Mouse (Mus musculus) erythroblast, embryonic 14.5 days (primary cell): ENCODE data around the gene Spns2. TPM values are rescaled to one million over a fixed set of nuclear protein-coding genes. Genes with fewer than 3 reads are reported as not detected.

ENCODE experiments used
- H3K27me3 ChIP-seq: 2 replicates; pipeline ENCODE4 v1.6.1; 2012; ENCODE audit warnings: inconsistent platforms; ENCODE audit not compliant: control insufficient read depth
- H3K36me3 ChIP-seq: 2 replicates; pipeline ENCODE4 v1.6.1; 2012; ENCODE audit warnings: mild to moderate bottlenecking, inconsistent platforms; ENCODE audit not compliant: control insufficient read depth
- H3K4me1 ChIP-seq: 2 replicates; pipeline ENCODE4 v1.6.1; 2012; ENCODE audit warnings: inconsistent platforms; ENCODE audit not compliant: control insufficient read depth
- H3K4me3 ChIP-seq: replicated peaks from 2 replicates; pipeline ENCODE3; 2012; ENCODE audit warnings: moderate library complexity, mild to moderate bottlenecking, inconsistent platforms
- H3K9me3 ChIP-seq: 2 replicates; pipeline ENCODE4 v1.6.1; 2012; ENCODE audit warnings: low read length, inconsistent platforms, mixed read lengths; ENCODE audit not compliant: control insufficient read depth
- GATA1 ChIP-seq: IDR thresholded peaks from 2 replicates; pipeline ENCODE4 v1.6.1; 2012; ENCODE audit warnings: low read length, inconsistent platforms, mixed read lengths
- TAL1 ChIP-seq: IDR thresholded peaks from 3 replicates; pipeline ENCODE4 v1.6.1; 2012; ENCODE audit warnings: low read length, inconsistent platforms, mixed read lengths
- polyA plus RNA-seq: library from polyadenylated mRNA; stranded (reverse); fragments of >175 nt; gene quantifications from 2 replicates; pipeline ENCODE4 v1.2.3, GENCODE M21; 2012

Gene Spns2
- polyA plus RNA-seq, 1 experiment = 0.10 TPM

- TF ChIP-seq TAL1 (no peak), GATA1 (no peak)
- Histone ChIP-seq H3K27me3 (peaks cover 40% of the 10 kb centered on the region), H3K36me3 (no peaks in the 10 kb centered on the region), H3K9me3 (no peaks in the 10 kb centered on the region), H3K4me3 (peak overlapping the region; percentile 58), H3K4me1 (peaks cover 41% of the 10 kb centered on the region)
Observed at GRCm38 (mm10) chr11:72489397-72489796, 307 bp downstream of the Spns2 start.

- H3K4me3 ChIP-seq = peak overlapping the region; percentile 58
- TF ChIP-seq TAL1 = no peak
- no peak for TF ChIP-seq GATA1
- H3K36me3 ChIP-seq = no peaks in the 10 kb centered on the region
- H3K27me3 ChIP-seq = peaks cover 40% of the 10 kb centered on the region
- no peaks in the 10 kb centered on the region for H3K9me3 ChIP-seq
- H3K4me1 ChIP-seq = peaks cover 42% of the 10 kb centered on the region
Observed at GRCm38 (mm10) chr11:72488753-72489271, 892 bp downstream of the Spns2 start.

- no peaks in the 10 kb centered on the region for H3K9me3 ChIP-seq
- H3K27me3 ChIP-seq = peaks cover 40% of the 10 kb centered on the region
- peaks cover 49% of the 10 kb centered on the region for H3K4me1 ChIP-seq
- TF ChIP-seq TAL1 = no peak
- no peak for TF ChIP-seq GATA1
- H3K36me3 ChIP-seq = no peaks in the 10 kb centered on the region
- no peak overlapping the region for H3K4me3 ChIP-seq
Observed at GRCm38 (mm10) chr11:72487739-72488138, 2.0 kb downstream of the Spns2 start.

GRCm38 (mm10) chr11:72487171-72487570 lies 2.5 kb downstream of the Spns2 start:
- H3K4me1 ChIP-seq = peaks cover 55% of the 10 kb centered on the region
- H3K36me3 ChIP-seq = no peaks in the 10 kb centered on the region
- H3K4me3 ChIP-seq = no peak overlapping the region
- H3K9me3 ChIP-seq = no peaks in the 10 kb centered on the region
- peaks cover 40% of the 10 kb centered on the region for H3K27me3 ChIP-seq
- TF ChIP-seq GATA1 (no peak), TAL1 (no peak)

- H3K36me3 ChIP-seq = no peaks in the 10 kb centered on the region
- peaks cover 67% of the 10 kb centered on the region for H3K4me1 ChIP-seq
Observed at GRCm38 (mm10) chr11:72485960-72486359, 3.7 kb downstream of the Spns2 start.

GRCm38 (mm10) chr11:72485157-72485556 lies 4.5 kb downstream of the Spns2 start:
- H3K4me1 ChIP-seq = peaks cover 71% of the 10 kb centered on the region
- H3K4me3 ChIP-seq = no peak overlapping the region
- H3K36me3 ChIP-seq = no peaks in the 10 kb centered on the region
- peaks cover 31% of the 10 kb centered on the region for H3K27me3 ChIP-seq
- TF ChIP-seq TAL1 (no peak), GATA1 (no peak)
- H3K9me3 ChIP-seq = no peaks in the 10 kb centered on the region

More at GRCm38 (mm10) chr11:72485960-72486359, 3.7 kb downstream of the Spns2 start:
- TF ChIP-seq GATA1 = no peak
- no peak for TF ChIP-seq TAL1
- Histone ChIP-seq H3K9me3 (no peaks in the 10 kb centered on the region), H3K27me3 (peaks cover 38% of the 10 kb centered on the region), H3K4me3 (no peak overlapping the region)

GRCm38 (mm10) chr11:72484549-72484948 lies 5.2 kb downstream of the Spns2 start:
- Histone ChIP-seq H3K27me3 (peaks cover 25% of the 10 kb centered on the region), H3K4me1 (peaks cover 71% of the 10 kb centered on the region), H3K9me3 (no peaks in the 10 kb centered on the region), H3K36me3 (no peaks in the 10 kb centered on the region), H3K4me3 (no peak overlapping the region)
- TF ChIP-seq GATA1 (no peak), TAL1 (no peak)

- Histone ChIP-seq H3K4me1 (peaks cover 59% of the 10 kb centered on the region), H3K27me3 (peaks cover under 1% of the 10 kb centered on the region; the same call in 1 of the 2 replicates), H3K36me3 (no peaks in the 10 kb centered on the region), H3K9me3 (no peaks in the 10 kb centered on the region), H3K4me3 (peak overlapping the region; percentile 4)
- 0 out of 2 replicates have a peak, but pooled peaks have one; percentile 33 for TF ChIP-seq GATA1
- no peak for TF ChIP-seq TAL1
Observed at GRCm38 (mm10) chr11:72481952-72482351, 7.8 kb downstream of the Spns2 start.

GRCm38 (mm10) chr11:72481313-72481712 lies 8.4 kb downstream of the Spns2 start:
- Histone ChIP-seq H3K9me3 (no peaks in the 10 kb centered on the region), H3K36me3 (no peaks in the 10 kb centered on the region)

GRCm38 (mm10) chr11:72479499-72479898 lies 10.2 kb downstream of the Spns2 start:
- peaks cover 63% of the 10 kb centered on the region for H3K4me1 ChIP-seq
- H3K9me3 ChIP-seq = no peaks in the 10 kb centered on the region
- H3K4me3 ChIP-seq = no peak overlapping the region

More at GRCm38 (mm10) chr11:72481313-72481712, 8.4 kb downstream of the Spns2 start:
- H3K4me3 ChIP-seq = no peak overlapping the region
- no peak for TF ChIP-seq TAL1
- no peak for TF ChIP-seq GATA1
- peaks cover 61% of the 10 kb centered on the region for H3K4me1 ChIP-seq
- no peaks in the 10 kb centered on the region; the same call in 1 of the 2 replicates for H3K27me3 ChIP-seq

More at GRCm38 (mm10) chr11:72479499-72479898, 10.2 kb downstream of the Spns2 start:
- Histone ChIP-seq H3K36me3 (no peaks in the 10 kb centered on the region), H3K27me3 (no peaks in the 10 kb centered on the region)
- TF ChIP-seq GATA1 = no peak
- no peak for TF ChIP-seq TAL1
